Mouse (Mus musculus) liver, postnatal 0 days (tissue): Measurements from ENCODE around the gene Triap1. TPM values are rescaled to one million over a fixed set of nuclear protein-coding genes. Genes with fewer than 3 reads are reported as not detected.
"Not testable (repeated sequence)": the region's sequence is repeated elsewhere in the genome, so short reads cannot be mapped to it uniquely, and the experiment has no call there.

Experiments used
- ATAC-seq: fragments of 200-750 bp; cut with Nextera tagmentation; 2 replicates; pipeline ENCODE4 v1.8.0; 2017; ENCODE audit warnings: mild to moderate bottlenecking, moderate library complexity
- DNase-seq: peaks from one replicate; pipeline ENCODE4 v3.0.0-alpha.2; 2016
- H3K27ac ChIP-seq: fragments of 300-500 bp; sonication (generic); 2 replicates; pipeline ENCODE4 v1.5.1; 2014; ENCODE audit warnings: antibody characterized with exemption, moderate library complexity, mild to moderate bottlenecking, low read depth
- H3K27me3 ChIP-seq: fragments of 300-500 bp; sonication (generic); 2 replicates; pipeline ENCODE4 v1.6.1; 2014; ENCODE audit warnings: low read length, control low read depth, mixed read lengths; ENCODE audit not compliant: insufficient read depth
- H3K36me3 ChIP-seq: fragments of 300-500 bp; sonication (generic); replicated peaks from 2 replicates; pipeline ENCODE4 v1.6.1; 2014; ENCODE audit warnings: mild to moderate bottlenecking, control low read depth, low read length, moderate library complexity, mixed read lengths; ENCODE audit not compliant: insufficient read depth
- H3K4me1 ChIP-seq: fragments of 300-500 bp; sonication (generic); 2 replicates; pipeline ENCODE4 v1.6.1; 2014; ENCODE audit warnings: antibody characterized with exemption, mild to moderate bottlenecking, control low read depth; ENCODE audit not compliant: insufficient read depth
- H3K4me2 ChIP-seq: fragments of 300-500 bp; sonication (generic); 2 replicates; pipeline ENCODE4 v1.6.1; 2014; ENCODE audit warnings: low read depth, mild to moderate bottlenecking, low read length, moderate library complexity, mixed read lengths
- H3K4me3 ChIP-seq: fragments of 300-500 bp; sonication (generic); 2 replicates; pipeline ENCODE4 v1.5.1; 2014; ENCODE audit warnings: low read depth, low read length
- H3K9ac ChIP-seq: fragments of 300-500 bp; sonication (generic); replicated peaks from 2 replicates; pipeline ENCODE4 v1.6.1; 2014; ENCODE audit warnings: mild to moderate bottlenecking, moderate library complexity
- H3K9me3 ChIP-seq: fragments of 300-500 bp; sonication (generic); 2 replicates; pipeline ENCODE4 v1.6.1; 2016; ENCODE audit warnings: mild to moderate bottlenecking, control low read depth, low read length, mixed read lengths
- CTCF ChIP-seq: sonication (generic); IDR thresholded peaks from 2 replicates; pipeline ENCODE4 v1.5.1; 2016; ENCODE audit warnings: antibody characterized with exemption, low read depth
- EP300 ChIP-seq: IDR thresholded peaks from 2 replicates; pipeline ENCODE4 v1.6.1; 2016; ENCODE audit warnings: antibody characterized with exemption, low read depth, mild to moderate bottlenecking
- WGBS: fragments of 180-500 bp; shearing (Covaris S2); extraction: QIAGEN DNeasy Blood & Tissue Kit; methylation state at CpG from one replicate; pipeline ENCODE4 v1.1.7; 2014; ENCODE audit not compliant: insufficient replicate concordance; 5-methylcytosine and 5-hydroxymethylcytosine counted together
- polyA plus RNA-seq: library from polyadenylated mRNA; unstranded; fragments of >200 nt; fragmentation: Nextera tagmentation; extraction: Ambion mirVana; gene quantifications from 2 replicates; pipeline ENCODE4 v1.2.1, GENCODE M21; 2015

Triap1 gene
- polyA plus RNA-seq, 1 experiment from 2014 or later, result 24.2 TPM

DNA sequence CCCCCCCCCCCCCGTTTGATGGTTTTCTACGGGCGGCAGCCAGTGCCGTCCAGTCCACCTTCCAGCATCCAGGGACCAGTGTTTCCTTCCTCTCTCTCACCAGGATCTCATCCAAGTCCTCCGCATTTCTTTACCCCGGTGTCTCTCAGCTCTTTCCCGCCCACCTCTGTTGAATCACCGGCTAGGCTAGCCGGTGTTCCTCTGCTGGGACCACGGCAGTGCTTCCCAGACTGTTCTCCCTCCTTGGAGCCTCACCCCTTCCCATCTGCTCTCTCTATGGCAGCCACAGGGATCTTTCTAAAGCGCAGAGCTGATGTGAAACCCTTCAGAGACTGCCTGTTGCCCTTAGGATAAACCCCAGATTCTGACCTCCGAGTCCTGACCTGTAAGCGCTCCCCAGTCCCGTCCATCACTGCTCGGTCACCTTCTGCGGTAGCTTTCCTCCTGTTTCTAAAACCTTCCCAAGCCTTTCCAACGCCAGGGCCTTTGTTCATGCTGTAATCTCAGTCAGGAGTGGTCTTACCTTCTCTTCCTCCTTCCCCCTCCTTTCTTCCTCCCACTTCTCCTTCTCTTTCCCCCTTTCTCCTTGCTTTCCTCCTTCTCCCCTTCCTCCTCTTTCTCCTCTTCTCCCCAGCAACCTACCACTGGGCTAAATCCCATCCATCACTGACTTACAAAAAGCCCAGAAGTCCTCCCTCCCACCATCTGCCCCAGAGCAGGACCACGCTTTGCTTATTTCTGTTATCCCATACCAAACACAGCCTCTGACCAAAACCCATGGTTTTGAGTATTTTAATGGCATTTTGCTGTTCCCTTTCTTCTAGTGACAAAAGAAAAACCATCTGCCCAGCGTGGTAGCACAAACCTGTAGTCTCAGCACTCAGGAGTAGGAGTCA, 22.0 kb downstream of the Triap1 start:
- no peaks in the 10 kb centered on the region for H3K4me1 ChIP-seq

DNA sequence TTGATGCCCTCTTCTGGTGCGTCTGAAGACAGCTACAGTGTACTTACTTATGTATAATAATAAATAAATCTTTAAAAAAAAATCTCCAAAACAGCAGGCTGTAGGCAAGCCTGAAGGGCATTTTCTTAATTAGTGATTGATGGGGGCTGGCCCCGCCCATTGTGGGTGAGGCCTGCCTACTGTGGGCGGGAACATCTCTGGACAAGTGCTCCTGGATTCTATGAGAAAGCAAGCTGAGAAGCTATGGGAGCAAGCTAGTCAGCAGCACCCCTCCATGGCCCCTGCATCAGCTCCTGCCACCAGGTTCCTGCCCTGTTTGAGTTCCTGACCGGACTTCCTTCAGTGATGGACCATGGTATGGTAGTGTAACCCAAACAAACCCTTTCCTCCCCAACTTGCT, 23.8 kb downstream of the Triap1 start:
- no peaks in the 10 kb centered on the region for H3K9me3 ChIP-seq
- H3K36me3 ChIP-seq, result no peaks in the 10 kb centered on the region
- H3K27ac ChIP-seq, result no peak overlapping the region
- ATAC-seq (no peak), DNase-seq (no peak)
- H3K4me1 ChIP-seq, result no peaks in the 10 kb centered on the region
- no peak overlapping the region for H3K4me3 ChIP-seq
- TF ChIP-seq CTCF (no peak), EP300 (no peak)
- H3K27me3 ChIP-seq, result peaks cover 8% of the 10 kb centered on the region; the same call in 1 of the 2 replicates
- H3K9ac ChIP-seq, result no peak overlapping the region
- 72% methylated on average over 4 of the region's 4 CpGs for WGBS
- H3K4me2 ChIP-seq, result no peak overlapping the region

More for the DNA sequence above, 22.0 kb downstream of the Triap1 start:
- Histone ChIP-seq H3K27ac (no peak overlapping the region), H3K27me3 (peaks cover 8% of the 10 kb centered on the region; the same call in 1 of the 2 replicates), H3K4me2 (no peak overlapping the region), H3K4me3 (no peak overlapping the region), H3K9me3 (no peaks in the 10 kb centered on the region), H3K9ac (no peak overlapping the region), H3K36me3 (no peaks in the 10 kb centered on the region)
- WGBS, result 27% methylated on average over 16 of the region's 19 CpGs
- ATAC-seq, result no peak
- TF ChIP-seq EP300, result no peak
- no peak for TF ChIP-seq CTCF
- no peak for DNase-seq

DNA sequence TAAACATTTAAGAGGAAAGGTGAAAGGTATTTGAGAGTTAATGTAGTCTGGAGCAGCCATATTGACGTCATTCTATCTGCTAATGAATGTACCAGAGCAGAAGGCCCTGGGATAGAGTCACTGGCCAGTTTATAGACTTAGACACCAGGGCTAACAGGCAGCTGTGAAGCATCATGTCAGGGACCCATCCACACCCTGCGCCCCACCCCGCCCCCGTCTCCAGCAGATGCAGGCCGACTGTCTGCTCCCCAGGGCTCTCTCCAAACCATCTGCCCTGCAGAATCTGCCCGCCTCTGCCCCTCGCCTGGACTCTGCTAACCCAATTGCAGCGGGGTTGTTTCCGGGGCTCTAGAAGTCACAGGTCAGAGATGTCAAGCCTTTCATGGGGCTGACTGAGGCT, 30.7 kb downstream of the Triap1 start:
- H3K27me3 ChIP-seq, result peaks cover 14% of the 10 kb centered on the region; the same call in 1 of the 2 replicates
- WGBS, result 59% methylated on average over 9 of the region's 9 CpGs
- TF ChIP-seq CTCF, result no peak
- no peak for TF ChIP-seq EP300
- ATAC-seq, result no peak
- H3K4me2 ChIP-seq, result no peak overlapping the region
- no peak overlapping the region for H3K4me3 ChIP-seq
- no peaks in the 10 kb centered on the region for H3K4me1 ChIP-seq
- H3K9me3 ChIP-seq, result no peaks in the 10 kb centered on the region
- no peak for DNase-seq
- no peak overlapping the region for H3K27ac ChIP-seq
- no peak overlapping the region for H3K9ac ChIP-seq
- no peaks in the 10 kb centered on the region for H3K36me3 ChIP-seq

DNA sequence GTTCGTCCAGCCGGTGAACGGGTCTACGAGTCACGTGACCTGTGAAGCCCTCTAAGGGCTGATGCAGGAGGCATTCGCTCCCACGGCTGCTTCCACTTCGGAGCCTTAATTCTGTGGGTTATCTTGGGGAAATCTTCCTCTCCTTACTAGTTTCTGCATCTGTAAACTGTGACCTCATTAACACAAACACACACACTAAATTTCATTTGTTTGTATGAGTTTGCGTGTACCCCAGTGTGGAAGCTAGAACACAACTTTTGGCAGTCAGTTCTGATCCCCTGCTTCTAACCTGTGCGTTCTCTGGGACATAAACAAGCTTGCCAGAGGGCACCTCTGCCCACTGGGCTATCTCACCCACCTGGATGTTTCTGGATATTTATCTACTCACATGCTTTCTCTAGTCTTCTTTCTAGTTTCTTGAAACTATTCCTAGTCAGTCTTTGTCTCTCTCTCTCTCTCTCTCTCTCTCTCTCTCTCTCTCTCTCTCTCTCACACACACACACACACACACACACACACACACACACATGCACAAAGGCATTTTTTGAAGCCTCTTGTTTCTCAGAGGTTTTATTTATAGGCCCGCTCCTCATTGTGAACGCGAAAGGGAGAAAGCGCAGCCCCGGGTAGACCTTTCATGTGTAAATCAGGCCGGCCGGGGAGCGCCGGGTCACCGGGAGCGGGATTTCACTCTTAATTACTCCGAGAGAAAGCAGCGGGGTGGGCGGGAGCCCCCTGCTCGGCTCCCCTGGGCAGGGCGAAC, 32.6 kb downstream of the Triap1 start:
- no peak overlapping the region for H3K27ac ChIP-seq
- no peak overlapping the region for H3K4me2 ChIP-seq
- TF ChIP-seq CTCF (no peak), EP300 (no peak)
- no peak overlapping the region for H3K4me3 ChIP-seq
- no peaks in the 10 kb centered on the region for H3K4me1 ChIP-seq
- H3K27me3 ChIP-seq, result peaks cover 14% of the 10 kb centered on the region; the same call in 1 of the 2 replicates
- no peaks in the 10 kb centered on the region for H3K9me3 ChIP-seq
- H3K36me3 ChIP-seq, result no peaks in the 10 kb centered on the region
- no peak overlapping the region for H3K9ac ChIP-seq
- ATAC-seq (no peak), DNase-seq (no peak)
- 28% methylated on average over 26 of the region's 26 CpGs for WGBS

DNA sequence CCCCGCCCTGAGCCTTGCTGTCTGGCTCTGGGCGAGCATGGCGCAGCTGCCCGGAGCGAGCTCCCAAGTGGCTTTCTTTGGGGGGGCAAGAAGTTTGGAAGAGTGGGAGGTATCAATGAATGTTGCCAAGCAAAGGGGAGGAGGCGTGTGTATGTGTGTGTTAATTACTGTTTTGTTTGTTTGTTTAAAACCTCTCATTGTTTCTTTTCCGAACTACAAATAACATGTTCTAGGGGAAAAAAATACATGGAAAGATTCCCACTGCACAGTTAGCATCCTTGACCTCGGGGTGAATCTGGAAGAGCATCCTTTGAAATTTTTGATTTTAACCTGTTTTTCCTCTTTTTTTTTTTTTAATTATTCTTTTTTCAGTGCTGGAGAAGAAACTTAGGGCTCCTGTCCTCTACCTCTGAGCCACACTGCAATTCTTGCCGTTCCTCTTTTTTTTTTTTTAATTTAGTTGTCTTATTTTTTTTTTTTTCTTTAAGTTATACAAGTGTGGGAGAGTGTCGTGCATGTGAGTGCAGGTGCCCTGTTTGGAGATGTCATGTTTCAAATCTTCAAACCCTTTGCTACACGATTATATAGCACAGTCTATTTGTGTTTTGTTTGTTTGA, 33.3 kb downstream of the Triap1 start:
- H3K4me2 ChIP-seq, result no peak overlapping the region
- ATAC-seq (no peak), DNase-seq (no peak)
- H3K9ac ChIP-seq, result no peak overlapping the region
- H3K36me3 ChIP-seq, result no peaks in the 10 kb centered on the region
- H3K27me3 ChIP-seq, result peaks cover 14% of the 10 kb centered on the region; the same call in 1 of the 2 replicates
- H3K27ac ChIP-seq, result no peak overlapping the region
- H3K9me3 ChIP-seq, result no peaks in the 10 kb centered on the region
- no peak overlapping the region for H3K4me3 ChIP-seq
- no peaks in the 10 kb centered on the region for H3K4me1 ChIP-seq
- TF ChIP-seq CTCF (no peak), EP300 (no peak)
- 31% methylated on average over 11 of the region's 11 CpGs for WGBS

DNA sequence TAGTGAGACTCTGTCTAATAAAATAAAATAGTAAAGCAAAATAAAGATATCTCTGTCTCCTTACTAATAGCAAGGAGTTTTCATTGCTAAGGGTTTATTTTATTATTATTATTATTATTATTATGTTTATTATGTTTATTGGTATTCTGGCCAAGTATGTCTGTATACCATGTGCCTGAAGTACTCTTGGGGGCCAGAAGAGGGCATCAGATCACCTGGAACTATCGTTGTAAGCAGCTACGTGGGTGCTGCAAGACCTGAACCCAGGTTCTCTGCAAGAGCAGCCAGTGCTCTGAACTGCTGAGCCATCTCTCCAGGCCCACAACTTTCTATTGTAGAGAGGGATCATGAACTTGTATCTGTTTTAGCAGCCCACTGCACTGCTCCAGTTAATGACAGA, 34.4 kb downstream of the Triap1 start:
- WGBS, result 50% methylated on average over 2 of the region's 2 CpGs
- no peak overlapping the region for H3K9ac ChIP-seq
- no peaks in the 10 kb centered on the region for H3K36me3 ChIP-seq
- DNase-seq (no peak), ATAC-seq (no peak)
- no peak overlapping the region for H3K4me2 ChIP-seq
- no peak overlapping the region for H3K4me3 ChIP-seq
- TF ChIP-seq EP300, result no peak
- peak; percentile 29; the same call in 1 of the 2 replicates for TF ChIP-seq CTCF
- no peaks in the 10 kb centered on the region for H3K9me3 ChIP-seq
- H3K4me1 ChIP-seq, result no peaks in the 10 kb centered on the region
- H3K27ac ChIP-seq, result no peak overlapping the region
- H3K27me3 ChIP-seq, result peaks cover 14% of the 10 kb centered on the region; the same call in 1 of the 2 replicates

DNA sequence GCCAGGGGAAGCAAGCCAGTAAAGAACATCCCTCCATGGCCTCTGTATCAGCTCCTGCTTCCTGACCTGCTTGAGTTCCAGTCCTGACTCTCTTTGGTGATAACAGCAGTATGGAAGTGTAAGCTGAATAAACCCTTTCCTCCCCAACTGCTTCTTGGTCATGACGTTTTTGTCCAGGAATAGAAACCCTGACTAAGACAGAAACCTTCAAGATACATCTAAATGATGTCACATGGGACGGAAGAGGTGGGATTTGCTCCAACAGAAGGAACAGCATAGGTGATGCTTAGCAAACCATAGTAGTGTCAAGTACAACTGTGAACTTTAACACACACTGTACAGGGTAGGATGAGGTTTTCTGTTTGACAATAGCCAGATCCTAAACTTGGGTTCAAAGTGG, 37.9 kb downstream of the Triap1 start:
- WGBS, result 60% methylated on average over 2 of the region's 2 CpGs
- H3K36me3 ChIP-seq, DNase-seq, H3K4me2 ChIP-seq, H3K9me3 ChIP-seq, H3K4me3 ChIP-seq, ATAC-seq, H3K4me1 ChIP-seq, H3K9ac ChIP-seq, H3K27ac ChIP-seq, H3K27me3 ChIP-seq: not testable (repeated sequence)
